Mouse (Mus musculus): ENCODE data around the gene Ap2a1. TPM values are rescaled to one million over a fixed set of nuclear protein-coding genes. Genes with fewer than 3 reads are reported as not detected.
A peak's percentile ranks its signal among the peaks of the same experiment; 100 is the strongest.

Gene Ap2a1
- polyA plus RNA-seq, 1 experiment from 2014 or later, result 55.6 TPM

GRCm38 (mm10) chr7:44908706-44909476, 20.4 kb downstream of the Ap2a1 start:
- Histone ChIP-seq H3K9me3 (replicated peaks; ENCODE audit: control insufficient read depth, low read length) (no peaks in the 10 kb centered on the region), H3K9ac (ENCODE audit: low read length) (no peak overlapping the region), H3K4me2 (ENCODE audit: low read depth, low read length) (no peak overlapping the region), H3K4me1 (ENCODE audit: control insufficient read depth, insufficient read depth, low read length) (no peaks in the 10 kb centered on the region), H3K27ac (ENCODE audit: low read length) (no peak overlapping the region), H3K27me3 (ENCODE audit: control insufficient read depth, insufficient read depth, low read length) (no peaks in the 10 kb centered on the region), H3K36me3 (ENCODE audit: control insufficient read depth, insufficient read depth, low read length) (peaks cover 34% of the 10 kb centered on the region), H3K4me3 (replicated peaks; ENCODE audit: low read length) (no peak overlapping the region)
- no peak for ATAC-seq (ENCODE audit: insufficient read depth, low FRiP score)
- 86% methylated on average over 15 of the region's 15 CpGs for WGBS

GRCm38 (mm10) chr7:44905430-44905829, 23.9 kb downstream of the Ap2a1 start:
- H3K4me2 ChIP-seq (ENCODE audit: low read depth, low read length), result no peak overlapping the region
- H3K36me3 ChIP-seq (ENCODE audit: control insufficient read depth, insufficient read depth, low read length), result peaks cover 38% of the 10 kb centered on the region

GRCm38 (mm10) chr7:44901230-44901722, 28.0 kb downstream of the Ap2a1 start:
- Histone ChIP-seq H3K4me2 (ENCODE audit: low read depth, low read length) (peak overlapping the region; percentile 58), H3K4me3 (replicated peaks; ENCODE audit: low read length) (peak overlapping the region; percentile 35), H3K9ac (ENCODE audit: low read length) (peak overlapping the region; percentile 62), H3K9me3 (replicated peaks; ENCODE audit: control insufficient read depth, low read length) (no peaks in the 10 kb centered on the region), H3K27me3 (ENCODE audit: control insufficient read depth, insufficient read depth, low read length) (no peaks in the 10 kb centered on the region), H3K4me1 (ENCODE audit: control insufficient read depth, insufficient read depth, low read length) (peaks cover 27% of the 10 kb centered on the region), H3K36me3 (ENCODE audit: control insufficient read depth, insufficient read depth, low read length) (peaks cover 32% of the 10 kb centered on the region; the same call in 1 of the 2 replicates), H3K27ac (ENCODE audit: low read length) (no peak overlapping the region)
- peak; percentile 54; the same call in 1 of the 2 replicates for ATAC-seq (ENCODE audit: insufficient read depth, low FRiP score)
- 13% methylated on average over 21 of the region's 21 CpGs for WGBS

More at GRCm38 (mm10) chr7:44905430-44905829, 23.9 kb downstream of the Ap2a1 start:
- no peaks in the 10 kb centered on the region for H3K9me3 ChIP-seq (replicated peaks; ENCODE audit: control insufficient read depth, low read length)
- H3K9ac ChIP-seq (ENCODE audit: low read length), result no peak overlapping the region
- no peak for ATAC-seq (ENCODE audit: insufficient read depth, low FRiP score)
- H3K4me1 ChIP-seq (ENCODE audit: control insufficient read depth, insufficient read depth, low read length), result peaks cover 7% of the 10 kb centered on the region
- H3K27ac ChIP-seq (ENCODE audit: low read length), result no peak overlapping the region
- no peak overlapping the region for H3K4me3 ChIP-seq (replicated peaks; ENCODE audit: low read length)
- WGBS, result 91% methylated on average over 20 of the region's 20 CpGs
- H3K27me3 ChIP-seq (ENCODE audit: control insufficient read depth, insufficient read depth, low read length), result no peaks in the 10 kb centered on the region

GRCm38 (mm10) chr7:44900632-44901031, 28.7 kb downstream of the Ap2a1 start:
- Histone ChIP-seq H3K4me1 (ENCODE audit: control insufficient read depth, insufficient read depth, low read length) (peaks cover 27% of the 10 kb centered on the region), H3K27me3 (ENCODE audit: control insufficient read depth, insufficient read depth, low read length) (no peaks in the 10 kb centered on the region), H3K27ac (ENCODE audit: low read length) (no peak overlapping the region; the same call in 1 of the 2 replicates), H3K36me3 (ENCODE audit: control insufficient read depth, insufficient read depth, low read length) (peaks cover 27% of the 10 kb centered on the region; the same call in 1 of the 2 replicates), H3K9ac (ENCODE audit: low read length) (0 out of 2 replicates have a peak overlapping the region, but pooled peaks have one; percentile 26), H3K4me3 (replicated peaks; ENCODE audit: low read length) (no peak overlapping the region), H3K4me2 (ENCODE audit: low read depth, low read length) (no peak overlapping the region), H3K9me3 (replicated peaks; ENCODE audit: control insufficient read depth, low read length) (no peaks in the 10 kb centered on the region)
- ATAC-seq (ENCODE audit: insufficient read depth, low FRiP score), result no peak
- WGBS, result 88% methylated on average over 11 of the region's 11 CpGs

- Histone ChIP-seq H3K36me3 (ENCODE audit: control insufficient read depth, insufficient read depth, low read length) (0 out of 2 replicates have a peak, but pooled peaks cover 9% of the 10 kb centered on the region), H3K4me1 (ENCODE audit: control insufficient read depth, insufficient read depth, low read length) (peaks cover 36% of the 10 kb centered on the region), H3K4me3 (replicated peaks; ENCODE audit: low read length) (no peak overlapping the region), H3K9ac (ENCODE audit: low read length) (0 out of 2 replicates have a peak overlapping the region, but pooled peaks have one; percentile 10), H3K27ac (ENCODE audit: low read length) (no peak overlapping the region), H3K27me3 (ENCODE audit: control insufficient read depth, insufficient read depth, low read length) (no peaks in the 10 kb centered on the region), H3K4me2 (ENCODE audit: low read depth, low read length) (no peak overlapping the region), H3K9me3 (replicated peaks; ENCODE audit: control insufficient read depth, low read length) (no peaks in the 10 kb centered on the region)
- ATAC-seq (ENCODE audit: insufficient read depth, low FRiP score), result no peak
- 32% methylated on average over 19 of the region's 19 CpGs for whole genome bisulfite sequencing
Measured at GRCm38 (mm10) chr7:44898607-44899006, 30.7 kb downstream of the Ap2a1 start.

DNA sequence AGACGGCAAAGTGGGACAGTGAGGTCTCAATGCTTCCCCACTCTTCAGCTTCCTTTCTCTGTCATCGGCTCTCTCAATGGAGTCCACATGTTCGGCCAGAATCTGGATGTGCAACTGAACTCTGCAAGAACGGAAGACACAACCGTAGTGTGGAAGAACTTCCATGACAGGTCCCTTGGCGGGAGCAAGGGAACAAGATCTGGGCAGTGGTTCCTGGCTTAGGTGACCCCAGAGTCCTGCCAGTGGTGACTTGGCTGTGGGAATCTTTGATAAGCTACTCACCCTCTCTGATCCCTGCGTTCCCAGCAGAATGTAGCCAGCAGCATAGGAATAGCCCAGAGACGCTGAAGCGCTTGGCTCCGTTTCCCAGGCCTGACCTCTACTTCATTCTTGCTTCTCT, 32.8 kb downstream of the Ap2a1 start:
- WGBS, result 33% methylated on average over 10 of the region's 10 CpGs
- no peaks in the 10 kb centered on the region for H3K9me3 ChIP-seq (replicated peaks; ENCODE audit: control insufficient read depth, low read length)
- H3K27ac ChIP-seq (ENCODE audit: low read length), result peak overlapping the region; percentile 89
- H3K9ac ChIP-seq (ENCODE audit: low read length), result peak overlapping the region; percentile 84
- peak overlapping the region; percentile 69 for H3K4me3 ChIP-seq (replicated peaks; ENCODE audit: low read length)
- no peaks in the 10 kb centered on the region for H3K27me3 ChIP-seq (ENCODE audit: control insufficient read depth, insufficient read depth, low read length)
- no peak for ATAC-seq (ENCODE audit: insufficient read depth, low FRiP score)
- H3K4me1 ChIP-seq (ENCODE audit: control insufficient read depth, insufficient read depth, low read length), result peaks cover 36% of the 10 kb centered on the region
- 0 out of 2 replicates have a peak, but pooled peaks cover 8% of the 10 kb centered on the region for H3K36me3 ChIP-seq (ENCODE audit: control insufficient read depth, insufficient read depth, low read length)
- peak overlapping the region; percentile 71 for H3K4me2 ChIP-seq (ENCODE audit: low read depth, low read length)

- Histone ChIP-seq H3K9ac (ENCODE audit: low read length) (peak within 1 kb of the TSS; percentile 84), H3K27me3 (ENCODE audit: control insufficient read depth, insufficient read depth, low read length) (no peaks in the 10 kb centered on the region), H3K27ac (ENCODE audit: low read length) (peak within 1 kb of the TSS; percentile 89), H3K9me3 (replicated peaks; ENCODE audit: control insufficient read depth, low read length) (no peaks in the 10 kb centered on the region), H3K4me3 (replicated peaks; ENCODE audit: low read length) (peak within 1 kb of the TSS; percentile 69), H3K4me2 (ENCODE audit: low read depth, low read length) (peak within 1 kb of the TSS; percentile 71), H3K4me1 (ENCODE audit: control insufficient read depth, insufficient read depth, low read length) (peaks cover 41% of the 10 kb centered on the region), H3K36me3 (ENCODE audit: control insufficient read depth, insufficient read depth, low read length) (0 out of 2 replicates have a peak, but pooled peaks cover 8% of the 10 kb centered on the region)
- 1% methylated on average over 34 of the region's 34 CpGs for WGBS
- ATAC-seq (ENCODE audit: insufficient read depth, low FRiP score), result peak; percentile 51
Measured at GRCm38 (mm10) chr7:44895593-44896434, 33.5 kb downstream of the Ap2a1 start, which contains the start of gene Fuz. Fuz (plus strand) TSS chr7:44896079.

- 67% methylated on average over 7 of the region's 7 CpGs for WGBS
- Histone ChIP-seq H3K27me3 (ENCODE audit: control insufficient read depth, insufficient read depth, low read length) (no peaks in the 10 kb centered on the region), H3K4me1 (ENCODE audit: control insufficient read depth, insufficient read depth, low read length) (peaks cover 46% of the 10 kb centered on the region), H3K9ac (ENCODE audit: low read length) (peak overlapping the region; percentile 84), H3K9me3 (replicated peaks; ENCODE audit: control insufficient read depth, low read length) (no peaks in the 10 kb centered on the region), H3K36me3 (ENCODE audit: control insufficient read depth, insufficient read depth, low read length) (0 out of 2 replicates have a peak, but pooled peaks cover 3% of the 10 kb centered on the region), H3K4me2 (ENCODE audit: low read depth, low read length) (peak overlapping the region; percentile 71), H3K4me3 (replicated peaks; ENCODE audit: low read length) (peak overlapping the region; percentile 69), H3K27ac (ENCODE audit: low read length) (peak overlapping the region; percentile 89; the same call in 1 of the 2 replicates)
- ATAC-seq (ENCODE audit: insufficient read depth, low FRiP score), result no peak
Measured at GRCm38 (mm10) chr7:44895206-44895592, 34.1 kb downstream of the Ap2a1 start.
